Mouse (Mus musculus) kidney, adult 18-20 months (tissue): ENCODE data around the gene Zfp39.

Source experiments
- DNase-seq: peaks from one replicate; pipeline ENCODE4 v3.0.0; 2021

Zfp39 gene

GRCm38 (mm10) chr11:58903511-58904409 lies at the start of gene Zfp39:
TSS of gene Zfp39 (minus strand) at chr11:58904225.
- DNase-seq, result peak; percentile 98

DNA sequence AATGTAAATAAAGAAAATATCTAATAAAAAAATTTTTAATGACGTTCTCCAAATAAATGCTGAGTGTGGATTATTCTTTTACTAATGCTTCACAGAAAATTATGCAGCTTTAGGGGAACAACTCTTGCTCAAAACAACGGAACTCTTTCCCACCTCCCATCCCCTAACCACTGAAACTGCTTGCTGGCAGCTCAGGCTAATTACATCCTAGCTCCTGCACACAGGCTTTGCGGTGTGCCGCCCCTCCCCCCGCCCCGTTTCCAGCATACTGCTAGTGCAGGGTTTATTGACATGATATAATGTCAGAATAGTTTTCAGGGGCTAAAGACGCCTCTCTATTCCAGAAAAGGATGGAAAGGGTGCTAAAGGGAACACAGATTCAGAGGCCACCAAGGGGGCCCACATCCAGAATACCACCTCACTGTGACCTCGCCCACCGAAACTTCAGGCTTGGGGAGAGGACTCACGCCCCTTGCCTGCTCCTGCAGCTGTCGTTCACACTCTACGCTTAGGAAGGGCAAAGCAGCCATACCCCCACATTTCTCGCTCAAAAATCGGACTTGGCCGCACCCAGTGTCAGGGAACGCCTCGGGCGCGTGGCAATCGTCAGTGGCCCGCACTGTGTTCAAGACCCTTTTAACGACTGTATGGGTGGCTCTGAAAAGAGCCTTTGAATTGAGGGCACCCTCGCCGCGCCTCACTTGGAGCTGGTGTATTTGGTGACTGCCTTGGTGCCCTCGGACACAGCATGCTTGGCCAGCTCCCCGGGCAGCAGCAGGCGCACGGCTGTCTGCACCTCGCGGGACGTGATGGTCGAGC lies 49.5 kb upstream of the Zfp39 start:
- DNase-seq, result no peak

- no peak for DNase-seq
Observed at GRCm38 (mm10) chr11:58951210-58951609, 47.2 kb upstream of the Zfp39 start.

DNA sequence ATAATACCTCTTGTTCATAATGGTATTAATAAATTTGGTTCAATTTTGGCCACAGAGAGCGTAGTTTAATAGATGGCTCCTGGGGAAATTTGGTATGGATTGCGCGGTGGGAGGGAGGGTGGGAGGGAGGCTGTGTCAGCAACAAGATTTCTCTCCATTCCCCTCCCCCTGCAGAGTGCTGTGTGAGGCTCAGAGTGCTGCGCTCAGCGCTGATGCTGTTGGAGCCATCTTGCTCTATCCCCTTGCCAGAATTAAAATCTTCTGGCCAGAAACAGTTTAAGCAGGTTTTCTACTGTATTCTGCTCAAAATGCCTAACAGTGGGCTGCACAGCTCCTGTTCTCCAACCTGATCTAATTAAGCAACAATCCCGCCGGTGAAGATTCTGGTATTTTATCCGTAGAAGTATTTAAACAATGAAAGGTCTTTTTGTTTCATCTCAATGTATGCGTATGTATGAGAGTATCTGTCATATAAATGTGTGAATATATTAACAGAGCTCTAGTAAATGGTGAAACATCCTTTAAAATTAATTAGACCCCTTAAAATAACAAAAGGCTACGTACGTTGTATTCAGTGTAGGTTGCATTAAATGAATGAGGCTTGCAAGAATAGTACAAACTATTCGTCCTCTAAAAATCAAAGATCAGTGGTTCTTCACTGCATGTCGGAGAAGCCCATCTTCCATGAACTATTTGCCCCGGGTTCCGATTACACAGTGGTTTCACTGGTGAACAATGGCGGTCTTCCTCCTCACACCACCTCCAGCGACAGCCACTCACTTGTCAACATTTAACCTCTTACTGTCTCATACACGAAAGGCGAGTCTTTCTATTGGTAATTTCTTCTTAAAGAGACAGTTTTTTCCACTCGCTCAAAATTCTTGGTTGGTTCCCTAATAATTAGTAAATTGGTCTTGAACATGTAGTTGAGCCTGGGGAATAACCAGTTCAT lies 45.7 kb upstream of the Zfp39 start:
- no peak for DNase-seq

- DNase-seq, result peak; percentile 69
Observed at GRCm38 (mm10) chr11:58948542-58949479, 44.8 kb upstream of the Zfp39 start, which contains the start of gene Hist3h2ba. TSS of gene Hist3h2ba (plus strand) at chr11:58948920.

- DNase-seq, result no peak
Observed at GRCm38 (mm10) chr11:58947798-58948528, 43.9 kb upstream of the Zfp39 start.

DNA sequence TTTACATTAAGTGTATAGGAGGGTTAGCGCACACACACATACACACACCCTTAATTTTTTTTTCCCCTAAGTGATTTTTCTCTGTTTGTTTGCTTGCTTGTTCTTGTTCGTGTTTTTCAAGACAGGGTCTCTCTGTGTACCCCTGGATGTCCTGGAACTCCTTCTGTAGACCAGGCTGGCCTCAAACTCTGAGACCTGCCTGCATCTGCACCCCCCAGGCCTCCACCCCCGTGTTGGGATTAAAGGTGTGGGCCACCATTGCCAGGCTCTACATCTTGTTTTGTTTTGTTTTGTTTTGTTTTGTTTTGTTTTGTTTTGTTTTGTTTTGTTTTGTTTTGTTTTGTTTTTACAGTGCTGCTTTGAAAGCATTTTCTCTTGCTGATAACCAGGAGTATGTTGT lies 43.3 kb upstream of the Zfp39 start:
- no peak for DNase-seq

DNA sequence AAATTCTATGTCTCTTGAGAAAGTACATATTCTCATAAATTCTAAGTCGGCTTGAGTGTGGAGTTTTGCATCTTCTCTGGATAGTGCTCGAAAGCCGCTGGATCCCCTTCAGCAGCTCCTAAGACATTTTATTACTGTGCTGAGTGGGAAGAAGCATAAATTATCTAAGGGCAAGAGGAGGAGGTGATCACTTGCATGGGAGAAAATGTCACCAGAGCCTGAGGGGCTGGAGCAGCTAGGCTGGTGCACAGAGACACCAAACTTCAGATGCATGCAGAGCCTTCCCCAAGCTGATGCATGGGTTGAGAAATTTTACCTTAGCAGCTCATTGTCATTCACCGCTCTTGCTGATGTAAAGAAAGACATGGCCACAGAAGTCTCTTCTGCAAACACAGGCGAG lies 40.1 kb upstream of the Zfp39 start:
- no peak for DNase-seq

GRCm38 (mm10) chr11:58939088-58939439 lies 35.0 kb upstream of the Zfp39 start:
- no peak for DNase-seq

- peak; percentile 93 for DNase-seq
Observed at GRCm38 (mm10) chr11:58938322-58939087, 34.5 kb upstream of the Zfp39 start, which contains the start of gene Rnf187. TSS of gene Rnf187 (minus strand) at chr11:58938916.

DNA sequence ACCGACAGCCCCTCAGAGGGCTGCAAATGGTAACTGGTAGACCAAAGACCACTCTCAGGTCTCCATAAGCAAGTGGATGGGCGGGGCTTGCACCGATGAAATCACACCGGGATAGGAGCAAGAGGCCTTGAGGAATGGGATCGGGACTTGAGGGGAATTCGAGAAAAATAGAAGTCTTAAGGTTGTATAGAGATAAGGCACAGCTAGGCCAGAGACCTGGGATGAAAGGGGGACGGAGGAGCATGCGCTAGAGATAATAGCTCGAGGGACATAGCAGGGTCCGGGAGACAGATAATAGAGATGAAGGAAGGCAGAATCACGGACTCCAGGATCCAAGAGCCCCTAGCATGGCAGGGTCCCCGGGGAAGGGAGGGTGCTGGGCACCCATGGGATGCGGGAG lies 33.9 kb upstream of the Zfp39 start:
- DNase-seq, result no peak

GRCm38 (mm10) chr11:58931576-58931975 lies 27.6 kb upstream of the Zfp39 start:
- no peak for DNase-seq

DNA sequence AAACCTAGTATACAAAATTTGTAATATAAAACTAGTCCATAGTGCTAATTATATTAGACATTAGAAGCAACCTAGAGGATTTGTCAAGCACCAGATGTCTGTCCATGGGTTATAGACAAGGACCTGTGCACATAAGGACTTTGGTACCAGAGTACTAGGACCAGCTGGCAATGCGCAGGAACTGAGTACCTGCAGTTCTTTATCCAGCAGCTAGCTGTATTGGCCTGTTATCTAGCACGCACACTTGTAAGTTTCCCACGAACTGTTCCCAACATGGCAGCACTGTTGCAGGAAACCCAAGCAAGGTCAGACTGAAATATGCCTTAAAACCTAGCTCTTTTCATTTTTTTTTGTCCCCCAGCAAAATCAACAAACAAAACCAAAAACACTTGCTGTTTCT lies 26.2 kb upstream of the Zfp39 start:
- no peak for DNase-seq

DNA sequence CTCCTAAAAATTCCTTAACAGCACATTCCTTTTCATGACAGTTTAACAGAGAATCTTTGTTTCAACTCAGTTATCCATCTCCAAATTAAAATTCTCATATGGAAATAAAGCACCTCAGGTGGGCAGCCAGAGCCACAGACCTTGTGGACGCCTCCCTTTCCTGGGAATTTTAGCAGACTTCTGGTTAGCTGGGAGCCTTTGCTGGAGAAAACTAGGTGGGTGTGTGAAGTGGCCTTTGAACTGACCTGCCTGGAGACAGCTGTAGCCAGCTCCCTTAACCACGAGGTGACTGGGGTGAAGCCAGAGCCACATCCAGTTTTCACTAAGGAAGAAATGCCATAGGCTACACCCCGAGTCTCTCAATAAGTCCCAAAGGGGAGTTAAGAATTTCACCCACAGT lies 25.6 kb upstream of the Zfp39 start:
- DNase-seq, result peak; percentile 46

DNA sequence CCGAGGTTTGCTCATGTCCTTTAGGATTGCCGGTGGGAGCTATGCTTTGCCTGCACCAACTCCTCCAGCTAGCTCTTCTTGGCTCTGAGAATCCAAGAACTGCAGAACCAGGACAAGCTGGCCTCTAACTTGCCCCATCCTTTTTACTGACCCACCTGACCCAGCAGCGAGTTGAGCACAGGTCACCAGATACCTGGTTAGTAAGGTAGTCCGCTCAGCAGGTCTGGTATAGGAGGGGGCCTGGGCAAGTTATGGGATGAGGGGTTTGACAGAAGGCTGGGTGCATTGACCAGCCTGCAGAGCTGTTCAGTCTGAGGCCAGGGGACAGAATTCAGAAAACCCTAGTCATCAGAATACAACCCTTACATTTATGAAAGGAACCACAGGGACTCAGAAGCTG lies 25.0 kb upstream of the Zfp39 start:
- no peak for DNase-seq

GRCm38 (mm10) chr11:58927790-58928651 lies 24.0 kb upstream of the Zfp39 start:
- DNase-seq, result peak; percentile 72

- DNase-seq, result no peak
Observed at GRCm38 (mm10) chr11:58927053-58927452, 23.0 kb upstream of the Zfp39 start.

- DNase-seq, result peak; percentile 43
Observed at GRCm38 (mm10) chr11:58926651-58927050, 22.6 kb upstream of the Zfp39 start.

- no peak for DNase-seq
Observed at GRCm38 (mm10) chr11:58922420-58922819, 18.4 kb upstream of the Zfp39 start.
